Mouse (Mus musculus): ENCODE results near the gene Tjp1. TPM values are rescaled to one million over a fixed set of nuclear protein-coding genes. Genes with fewer than 3 reads are reported as not detected.

Gene Tjp1
- polyA plus RNA-seq, 1 experiment from 2014 or later: 26.9 TPM

- ATAC-seq: no peak
Observed at GRCm38 (mm10) chr7:65366153-65366552, 161.4 kb downstream of the Tjp1 start.

GRCm38 (mm10) chr7:65365560-65365959, 162.0 kb downstream of the Tjp1 start:
- no peaks in the 10 kb centered on the region for H3K27me3 ChIP-seq
- no peaks in the 10 kb centered on the region for H3K9me3 ChIP-seq
- H3K4me1 ChIP-seq (replicated peaks): peaks cover 23% of the 10 kb centered on the region
- no peak overlapping the region for H3K27ac ChIP-seq
- 80% methylated on average over 4 of the region's 4 CpGs for WGBS
- no peak overlapping the region for H3K4me3 ChIP-seq (replicated peaks)
- no peak overlapping the region for H3K4me2 ChIP-seq (replicated peaks)
- H3K36me3 ChIP-seq: no peaks in the 10 kb centered on the region
- H3K9ac ChIP-seq (replicated peaks): no peak overlapping the region
- ATAC-seq: no peak

More at GRCm38 (mm10) chr7:65366153-65366552, 161.4 kb downstream of the Tjp1 start:
- no peaks in the 10 kb centered on the region for H3K27me3 ChIP-seq
- no peak overlapping the region for H3K4me3 ChIP-seq (replicated peaks)
- no peak overlapping the region for H3K9ac ChIP-seq (replicated peaks)
- no peaks in the 10 kb centered on the region for H3K36me3 ChIP-seq
- no peak overlapping the region for H3K4me2 ChIP-seq (replicated peaks)
- no peak overlapping the region for H3K27ac ChIP-seq
- H3K9me3 ChIP-seq: no peaks in the 10 kb centered on the region
- 14% methylated on average over 1 of the region's 1 CpGs for WGBS
- peaks cover 20% of the 10 kb centered on the region for H3K4me1 ChIP-seq (replicated peaks)

GRCm38 (mm10) chr7:65360278-65360677, 167.3 kb downstream of the Tjp1 start:
- no peaks in the 10 kb centered on the region for H3K9me3 ChIP-seq
- no peak overlapping the region for H3K27ac ChIP-seq
- H3K27me3 ChIP-seq: no peaks in the 10 kb centered on the region
- peaks cover 20% of the 10 kb centered on the region for H3K4me1 ChIP-seq (replicated peaks)
- 0 out of 2 replicates have a peak, but pooled peaks have one; percentile 34 for ATAC-seq
- WGBS: 69% methylated on average over 3 of the region's 3 CpGs
- no peak overlapping the region for H3K4me2 ChIP-seq (replicated peaks)
- H3K4me3 ChIP-seq (replicated peaks): no peak overlapping the region
- no peaks in the 10 kb centered on the region for H3K36me3 ChIP-seq
- no peak overlapping the region for H3K9ac ChIP-seq (replicated peaks)

GRCm38 (mm10) chr7:65359774-65360173, 167.8 kb downstream of the Tjp1 start:
- Histone ChIP-seq H3K36me3 (no peaks in the 10 kb centered on the region), H3K4me2 (replicated peaks) (no peak overlapping the region), H3K27ac (no peak overlapping the region), H3K9ac (replicated peaks) (no peak overlapping the region), H3K27me3 (no peaks in the 10 kb centered on the region), H3K4me1 (replicated peaks) (peaks cover 20% of the 10 kb centered on the region), H3K4me3 (replicated peaks) (no peak overlapping the region), H3K9me3 (no peaks in the 10 kb centered on the region)
- ATAC-seq: no peak
- 80% methylated on average over 8 of the region's 8 CpGs for WGBS

GRCm38 (mm10) chr7:65357538-65357937, 170.0 kb downstream of the Tjp1 start:
- no peak overlapping the region for H3K4me3 ChIP-seq (replicated peaks)
- H3K4me2 ChIP-seq (replicated peaks): no peak overlapping the region
- no peaks in the 10 kb centered on the region for H3K27me3 ChIP-seq
- ATAC-seq: no peak
- H3K4me1 ChIP-seq (replicated peaks): peaks cover 20% of the 10 kb centered on the region
- H3K27ac ChIP-seq: no peak overlapping the region; the same call in 1 of the 2 replicates
- H3K36me3 ChIP-seq: no peaks in the 10 kb centered on the region
- 48% methylated on average over 1 of the region's 1 CpGs for whole genome bisulfite sequencing
- H3K9me3 ChIP-seq: no peaks in the 10 kb centered on the region
- H3K9ac ChIP-seq (replicated peaks): no peak overlapping the region

- Histone ChIP-seq H3K4me1 (replicated peaks) (peaks cover 20% of the 10 kb centered on the region), H3K27me3 (no peaks in the 10 kb centered on the region), H3K4me3 (replicated peaks) (no peak overlapping the region), H3K9me3 (no peaks in the 10 kb centered on the region), H3K36me3 (no peaks in the 10 kb centered on the region), H3K4me2 (replicated peaks) (no peak overlapping the region), H3K9ac (replicated peaks) (no peak overlapping the region), H3K27ac (peak overlapping the region; percentile 35; the same call in 1 of the 2 replicates)
- ATAC-seq: no peak
- WGBS: 84% methylated on average over 1 of the region's 1 CpGs
Observed at GRCm38 (mm10) chr7:65356204-65356603, 171.4 kb downstream of the Tjp1 start.

- ATAC-seq: no peak
- WGBS: 89% methylated on average over 2 of the region's 2 CpGs
Observed at GRCm38 (mm10) chr7:65354908-65355307, 172.7 kb downstream of the Tjp1 start.

GRCm38 (mm10) chr7:65350348-65351079, 177.1 kb downstream of the Tjp1 start:
- ATAC-seq: no peak
- no peaks in the 10 kb centered on the region for H3K9me3 ChIP-seq
- H3K9ac ChIP-seq (replicated peaks): no peak overlapping the region
- WGBS: 87% methylated on average over 4 of the region's 4 CpGs
- no peak overlapping the region for H3K4me3 ChIP-seq (replicated peaks)
- H3K36me3 ChIP-seq: no peaks in the 10 kb centered on the region
- no peak overlapping the region for H3K4me2 ChIP-seq (replicated peaks)
- H3K27ac ChIP-seq: no peak overlapping the region
- no peaks in the 10 kb centered on the region for H3K4me1 ChIP-seq (replicated peaks)
- H3K27me3 ChIP-seq: no peaks in the 10 kb centered on the region

More at GRCm38 (mm10) chr7:65354908-65355307, 172.7 kb downstream of the Tjp1 start:
- H3K4me1 ChIP-seq (replicated peaks): peaks cover 13% of the 10 kb centered on the region
- no peak overlapping the region for H3K9ac ChIP-seq (replicated peaks)
- H3K4me2 ChIP-seq (replicated peaks): no peak overlapping the region
- H3K9me3 ChIP-seq: no peaks in the 10 kb centered on the region
- H3K27ac ChIP-seq: no peak overlapping the region
- H3K27me3 ChIP-seq: no peaks in the 10 kb centered on the region
- H3K36me3 ChIP-seq: no peaks in the 10 kb centered on the region
- no peak overlapping the region for H3K4me3 ChIP-seq (replicated peaks)

- Histone ChIP-seq H3K4me3 (replicated peaks) (no peak overlapping the region), H3K27ac (no peak overlapping the region), H3K36me3 (no peaks in the 10 kb centered on the region), H3K9ac (replicated peaks) (no peak overlapping the region), H3K4me1 (replicated peaks) (no peaks in the 10 kb centered on the region), H3K4me2 (replicated peaks) (no peak overlapping the region), H3K9me3 (no peaks in the 10 kb centered on the region), H3K27me3 (no peaks in the 10 kb centered on the region)
- no peak for ATAC-seq
Observed at GRCm38 (mm10) chr7:65348540-65348939, 179.0 kb downstream of the Tjp1 start.

GRCm38 (mm10) chr7:65345314-65345713, 182.3 kb downstream of the Tjp1 start:
- Histone ChIP-seq H3K4me2 (replicated peaks) (no peak overlapping the region), H3K36me3 (peaks cover 5% of the 10 kb centered on the region), H3K4me1 (replicated peaks) (no peaks in the 10 kb centered on the region), H3K4me3 (replicated peaks) (no peak overlapping the region), H3K27me3 (no peaks in the 10 kb centered on the region), H3K9me3 (no peaks in the 10 kb centered on the region), H3K9ac (replicated peaks) (no peak overlapping the region), H3K27ac (no peak overlapping the region)
- 78% methylated on average over 3 of the region's 3 CpGs for WGBS
- no peak for ATAC-seq

- Histone ChIP-seq H3K27ac (no peak overlapping the region), H3K36me3 (peaks cover 29% of the 10 kb centered on the region), H3K9ac (replicated peaks) (no peak overlapping the region), H3K4me1 (replicated peaks) (no peaks in the 10 kb centered on the region), H3K27me3 (no peaks in the 10 kb centered on the region), H3K4me2 (replicated peaks) (no peak overlapping the region), H3K4me3 (replicated peaks) (no peak overlapping the region), H3K9me3 (no peaks in the 10 kb centered on the region)
- 93% methylated on average over 7 of the region's 7 CpGs for WGBS
- no peak for ATAC-seq
Observed at GRCm38 (mm10) chr7:65337581-65338270, 189.9 kb downstream of the Tjp1 start.

- Histone ChIP-seq H3K9ac (replicated peaks) (no peak overlapping the region), H3K4me2 (replicated peaks) (no peak overlapping the region), H3K36me3 (peaks cover 29% of the 10 kb centered on the region), H3K4me3 (replicated peaks) (no peak overlapping the region), H3K4me1 (replicated peaks) (no peaks in the 10 kb centered on the region), H3K9me3 (no peaks in the 10 kb centered on the region), H3K27me3 (no peaks in the 10 kb centered on the region), H3K27ac (no peak overlapping the region)
- no peak for ATAC-seq
- WGBS: 87% methylated on average over 2 of the region's 2 CpGs
Observed at GRCm38 (mm10) chr7:65333081-65333760, 194.4 kb downstream of the Tjp1 start.

All from midbrain, embryonic 13.5 days (tissue).